Mouse (Mus musculus) kidney, embryonic 16.5 days (tissue): Measurements from ENCODE around the gene Nrxn3. TPM values are rescaled to one million over a fixed set of nuclear protein-coding genes. Genes with fewer than 3 reads are reported as not detected.

Source experiments
- ATAC-seq: fragments of 200-750 bp; cut with Nextera tagmentation; 2 replicates; pipeline ENCODE4 v1.8.0; 2017; ENCODE audit warnings: moderate TSS enrichment; ENCODE audit not compliant: low FRiP score, low TSS enrichment
- H3K27ac ChIP-seq: fragments of 300-500 bp; sonication (generic); 2 replicates; pipeline ENCODE4 v1.5.1; 2014; ENCODE audit warnings: low read length
- H3K27me3 ChIP-seq: fragments of 300-500 bp; sonication (generic); 2 replicates; pipeline ENCODE4 v1.6.1; 2014; ENCODE audit warnings: low read length, control low read depth, mixed read lengths; ENCODE audit not compliant: insufficient read depth
- H3K36me3 ChIP-seq: fragments of 300-500 bp; sonication (generic); 2 replicates; pipeline ENCODE4 v1.6.1; 2014; ENCODE audit warnings: low read length, control low read depth, mixed read lengths; ENCODE audit not compliant: insufficient read depth
- H3K4me1 ChIP-seq: fragments of 300-500 bp; sonication (generic); 2 replicates; pipeline ENCODE4 v1.6.1; 2014; ENCODE audit warnings: low read length, control low read depth, mixed read lengths; ENCODE audit not compliant: insufficient read depth
- H3K4me2 ChIP-seq: fragments of 300-500 bp; sonication (generic); replicated peaks from 2 replicates; pipeline ENCODE4 v1.6.1; 2014; ENCODE audit warnings: low read depth, low read length
- H3K4me3 ChIP-seq: fragments of 300-500 bp; sonication (generic); 2 replicates; pipeline ENCODE4 v1.5.1; 2014; ENCODE audit warnings: mild to moderate bottlenecking, low read length
- H3K9ac ChIP-seq: fragments of 300-500 bp; sonication (generic); replicated peaks from 2 replicates; pipeline ENCODE4 v1.6.1; 2014; ENCODE audit warnings: low read length
- H3K9me3 ChIP-seq: fragments of 300-500 bp; sonication (generic); 2 replicates; pipeline ENCODE4 v1.6.1; 2016; ENCODE audit warnings: low read length, control low read depth
- WGBS: fragments of 180-500 bp; shearing (Covaris S2); extraction: QIAGEN DNeasy Blood & Tissue Kit; methylation state at CpG from one replicate; pipeline ENCODE4 v1.1.7; 2014; 5-methylcytosine and 5-hydroxymethylcytosine counted together
- polyA plus RNA-seq: library from polyadenylated mRNA; unstranded; fragments of >200 nt; fragmentation: Nextera tagmentation; extraction: Ambion mirVana; gene quantifications from 2 replicates; pipeline ENCODE4 v1.2.1, GENCODE M21; 2015

Nrxn3 gene
- polyA plus RNA-seq, 1 experiment from 2014 or later = 5.1 TPM

DNA sequence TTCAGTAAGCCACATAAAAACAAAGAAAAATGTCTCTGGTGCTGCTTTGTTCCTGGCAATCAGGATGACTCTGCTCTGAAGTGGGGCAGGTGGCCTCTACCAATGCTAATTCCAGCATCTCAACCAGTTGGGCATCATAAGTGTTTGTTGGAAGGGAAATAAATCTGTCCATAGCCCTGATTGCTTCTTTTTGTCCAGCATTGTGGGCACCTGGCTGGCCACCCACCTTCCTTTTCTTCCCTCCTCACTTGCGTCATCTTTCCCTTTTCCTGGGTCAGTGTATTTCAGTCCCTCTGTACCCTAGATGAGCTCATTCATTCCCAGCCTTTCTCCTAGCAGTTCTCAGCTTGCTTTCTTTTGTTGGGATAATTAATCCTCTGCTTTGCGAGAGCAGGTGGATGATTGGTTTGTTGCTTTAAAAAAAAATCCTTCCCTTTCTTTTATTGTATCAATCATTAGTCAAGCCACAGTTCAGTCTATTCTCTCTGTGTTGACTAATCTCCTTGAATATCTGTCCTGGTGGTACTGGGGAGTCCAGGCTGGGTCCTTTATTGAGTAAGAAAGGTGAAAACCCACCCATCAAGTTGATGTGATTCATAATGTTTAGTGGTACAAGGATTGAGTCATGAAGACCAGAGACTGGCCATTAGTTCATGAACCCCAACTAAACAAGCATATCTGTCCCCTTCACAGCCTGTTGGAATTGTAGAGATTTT is 719.8 kb downstream of the Nrxn3 start:
- H3K4me3 ChIP-seq = no peak overlapping the region
- H3K36me3 ChIP-seq = no peaks in the 10 kb centered on the region
- no peaks in the 10 kb centered on the region for H3K27me3 ChIP-seq
- H3K27ac ChIP-seq = no peak overlapping the region
- H3K9ac ChIP-seq = no peak overlapping the region
- no peaks in the 10 kb centered on the region for H3K4me1 ChIP-seq
- ATAC-seq = no peak
- H3K4me2 ChIP-seq = no peak overlapping the region
- 59% methylated on average over 2 of the region's 2 CpGs for WGBS
- no peaks in the 10 kb centered on the region for H3K9me3 ChIP-seq

DNA sequence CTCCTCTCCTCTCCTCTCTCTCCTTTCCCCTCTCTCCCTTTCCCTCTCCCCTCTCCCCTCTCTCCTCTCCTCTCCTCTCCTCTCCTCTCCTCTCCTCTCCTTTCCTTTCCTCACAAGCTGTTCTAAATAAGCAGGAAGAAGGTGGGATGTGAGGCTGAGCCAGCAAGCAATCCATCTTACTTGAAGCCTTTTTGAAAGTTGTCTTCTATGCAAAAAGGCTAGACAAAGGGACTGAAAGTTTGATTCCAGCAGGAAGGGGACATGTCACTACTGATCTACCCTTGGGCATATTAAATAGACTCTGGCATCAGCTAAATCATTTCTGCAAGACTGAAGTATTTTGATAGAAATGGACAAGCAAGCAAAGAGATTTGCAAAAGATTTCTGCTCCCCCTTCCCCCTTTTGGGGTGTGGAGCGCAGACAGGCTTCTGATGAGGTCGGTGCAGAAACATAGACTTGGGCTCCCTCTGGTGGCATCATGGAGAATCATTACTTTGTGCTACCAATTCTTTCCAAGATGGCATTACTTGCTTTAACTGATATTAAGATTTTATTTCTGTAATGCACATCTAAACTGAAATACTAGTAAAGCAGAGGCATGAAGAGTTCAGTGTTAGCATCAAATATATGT is 728.1 kb downstream of the Nrxn3 start:
- ATAC-seq = peak; percentile 49; the same call in 1 of the 2 replicates
- 0% methylated on average over 2 of the region's 2 CpGs for WGBS
- no peaks in the 10 kb centered on the region for H3K4me1 ChIP-seq

DNA sequence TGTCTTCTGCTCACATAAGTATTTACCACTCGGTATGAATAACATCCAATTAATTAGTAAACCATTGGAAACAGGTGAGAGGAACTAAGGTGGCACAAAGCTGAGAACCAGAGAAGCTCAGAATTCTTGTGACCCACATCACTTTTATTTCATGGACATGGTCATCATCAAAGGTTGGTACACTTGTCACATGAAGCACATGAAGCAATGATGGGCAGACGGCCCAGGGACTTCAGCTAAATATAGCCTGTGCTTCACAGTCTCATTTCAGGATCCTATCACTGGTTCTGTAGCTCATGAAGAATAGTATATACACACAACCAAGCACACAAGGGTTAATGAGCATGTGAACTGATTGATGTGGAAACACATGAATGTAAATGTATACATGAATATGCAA is 747.5 kb downstream of the Nrxn3 start:
- no peaks in the 10 kb centered on the region for H3K27me3 ChIP-seq
- no peak overlapping the region for H3K4me2 ChIP-seq
- H3K9me3 ChIP-seq = no peaks in the 10 kb centered on the region
- 79% methylated on average over 2 of the region's 2 CpGs for WGBS
- H3K36me3 ChIP-seq = no peaks in the 10 kb centered on the region
- no peak overlapping the region for H3K9ac ChIP-seq
- no peak overlapping the region for H3K27ac ChIP-seq
- H3K4me3 ChIP-seq = no peak overlapping the region
- ATAC-seq = no peak
- H3K4me1 ChIP-seq = no peaks in the 10 kb centered on the region

More for the DNA sequence above, 728.1 kb downstream of the Nrxn3 start:
- H3K27ac ChIP-seq = no peak overlapping the region
- no peak overlapping the region for H3K4me2 ChIP-seq
- H3K4me3 ChIP-seq = no peak overlapping the region
- H3K9ac ChIP-seq = no peak overlapping the region
- H3K9me3 ChIP-seq = no peaks in the 10 kb centered on the region
- H3K36me3 ChIP-seq = no peaks in the 10 kb centered on the region
- H3K27me3 ChIP-seq = no peaks in the 10 kb centered on the region

DNA sequence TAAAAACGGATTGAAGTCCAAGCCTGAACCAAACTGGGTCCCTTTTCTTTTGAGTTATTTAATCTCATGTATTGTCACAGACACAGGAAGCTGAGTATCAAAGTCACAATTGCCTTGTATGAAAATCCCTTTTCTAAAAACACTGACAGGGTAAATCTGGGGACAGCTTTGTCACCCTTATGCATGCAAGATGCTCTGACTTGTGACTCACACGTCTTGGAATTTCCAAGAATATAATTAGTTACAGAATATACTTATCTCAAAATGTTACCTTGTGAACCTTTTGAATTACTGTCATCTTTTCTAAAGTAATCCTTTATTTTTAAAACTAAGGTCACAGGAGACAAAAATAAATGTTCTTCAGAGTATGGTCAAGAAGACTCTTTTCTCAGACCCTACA is 748.6 kb downstream of the Nrxn3 start:
- WGBS = 44% methylated on average over 2 of the region's 2 CpGs
- H3K36me3 ChIP-seq = no peaks in the 10 kb centered on the region
- no peak for ATAC-seq
- H3K4me3 ChIP-seq = no peak overlapping the region
- H3K4me1 ChIP-seq = no peaks in the 10 kb centered on the region
- no peaks in the 10 kb centered on the region for H3K27me3 ChIP-seq
- H3K4me2 ChIP-seq = no peak overlapping the region
- no peak overlapping the region for H3K27ac ChIP-seq
- no peak overlapping the region for H3K9ac ChIP-seq
- H3K9me3 ChIP-seq = no peaks in the 10 kb centered on the region

DNA sequence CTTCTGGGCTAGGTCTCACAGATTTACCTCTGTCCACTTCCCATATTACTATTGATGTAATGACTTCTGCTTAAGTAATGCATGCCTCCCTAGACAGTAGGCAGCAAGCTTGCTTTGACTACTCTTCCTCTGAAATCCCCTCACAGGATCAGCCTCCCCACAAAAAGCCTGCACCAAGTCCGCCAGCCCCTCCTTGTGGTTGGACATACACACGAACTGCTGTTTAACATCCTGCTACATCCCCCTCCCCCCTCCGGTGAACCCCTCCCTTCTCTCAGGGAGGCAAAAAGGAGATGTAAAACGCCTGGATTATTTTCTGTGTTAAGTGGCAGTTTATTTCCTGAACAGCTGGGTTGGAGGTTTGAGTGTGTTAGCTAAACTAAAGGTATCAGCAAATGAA is 749.2 kb downstream of the Nrxn3 start:
- ATAC-seq = no peak

DNA sequence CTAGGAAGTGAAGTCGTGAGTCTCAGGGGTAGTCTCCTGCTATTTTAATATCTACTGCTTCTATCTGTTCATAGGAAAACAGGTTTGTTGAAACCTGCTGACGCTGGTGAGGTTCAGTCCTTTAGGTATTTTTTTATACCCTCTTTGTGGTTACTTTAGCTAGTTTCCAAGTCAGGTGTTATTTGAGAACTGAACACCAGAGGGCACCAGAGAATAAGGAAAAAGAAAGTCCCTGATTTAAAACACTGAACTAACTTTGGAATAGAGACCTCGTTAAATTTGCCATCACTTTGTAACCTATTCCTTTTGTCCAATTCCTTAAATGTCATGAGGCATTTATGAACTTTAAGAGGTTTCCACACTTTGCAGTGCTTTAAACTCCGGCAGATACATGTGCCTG is 756.4 kb downstream of the Nrxn3 start:
- 20% methylated on average over 4 of the region's 4 CpGs for WGBS
- ATAC-seq = no peak

More for the DNA sequence above, 749.2 kb downstream of the Nrxn3 start:
- Histone ChIP-seq H3K27me3 (no peaks in the 10 kb centered on the region), H3K4me1 (no peaks in the 10 kb centered on the region), H3K4me3 (no peak overlapping the region), H3K9ac (no peak overlapping the region), H3K9me3 (no peaks in the 10 kb centered on the region), H3K36me3 (no peaks in the 10 kb centered on the region), H3K4me2 (no peak overlapping the region), H3K27ac (no peak overlapping the region)
- 47% methylated on average over 4 of the region's 4 CpGs for WGBS

DNA sequence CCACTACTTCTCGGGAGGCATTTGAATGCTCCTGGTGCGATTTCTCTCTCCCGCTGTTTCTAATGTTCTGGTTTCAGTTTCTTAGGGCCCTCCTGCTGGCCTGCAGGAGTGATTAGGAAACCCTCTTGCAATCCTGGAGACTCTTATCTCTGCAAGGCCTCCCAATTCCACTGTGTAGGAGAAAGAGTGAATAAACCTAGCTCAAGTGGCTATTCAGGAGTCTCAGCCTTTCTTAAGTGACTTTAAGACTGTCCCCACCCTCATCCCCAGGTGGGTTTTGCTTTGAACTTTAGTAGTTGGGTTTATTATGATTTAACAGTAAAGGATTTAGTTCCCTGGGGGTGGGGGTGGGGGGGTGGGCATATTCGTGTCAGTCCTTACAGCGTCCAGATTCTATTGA is 759.5 kb downstream of the Nrxn3 start:
- no peak for ATAC-seq
- no peak overlapping the region for H3K4me2 ChIP-seq
- H3K27ac ChIP-seq = no peak overlapping the region
- H3K9ac ChIP-seq = no peak overlapping the region
- no peaks in the 10 kb centered on the region for H3K4me1 ChIP-seq
- 33% methylated on average over 5 of the region's 5 CpGs for WGBS
- no peaks in the 10 kb centered on the region for H3K9me3 ChIP-seq
- H3K36me3 ChIP-seq = no peaks in the 10 kb centered on the region
- no peak overlapping the region for H3K4me3 ChIP-seq
- no peaks in the 10 kb centered on the region for H3K27me3 ChIP-seq

More for the DNA sequence above, 756.4 kb downstream of the Nrxn3 start:
- Histone ChIP-seq H3K9me3 (no peaks in the 10 kb centered on the region), H3K9ac (no peak overlapping the region), H3K4me1 (no peaks in the 10 kb centered on the region), H3K36me3 (no peaks in the 10 kb centered on the region), H3K4me2 (no peak overlapping the region), H3K27ac (no peak overlapping the region), H3K4me3 (no peak overlapping the region), H3K27me3 (no peaks in the 10 kb centered on the region)

DNA sequence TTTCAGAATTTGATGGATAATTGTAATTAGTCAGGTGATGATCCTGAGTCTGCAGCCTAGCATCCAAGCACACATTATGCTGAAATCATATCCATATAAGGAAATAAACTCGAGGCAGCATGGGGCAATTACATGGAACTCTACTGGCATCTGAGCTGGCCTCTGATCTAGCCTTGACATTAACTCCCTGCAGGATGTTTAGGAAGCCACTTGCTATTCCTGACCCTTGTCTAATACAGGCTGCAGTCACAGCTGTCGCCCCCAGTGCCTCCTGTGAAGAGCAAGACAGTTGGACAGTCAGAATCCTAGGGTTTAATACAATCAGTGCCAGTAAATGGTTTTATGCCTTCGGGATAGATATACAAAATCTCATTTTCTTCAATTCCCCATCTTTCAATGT is 781.4 kb downstream of the Nrxn3 start:
- no peak overlapping the region for H3K27ac ChIP-seq
- no peak overlapping the region for H3K4me3 ChIP-seq
- no peaks in the 10 kb centered on the region for H3K36me3 ChIP-seq
- H3K4me2 ChIP-seq = no peak overlapping the region
- ATAC-seq = no peak
- no peaks in the 10 kb centered on the region for H3K9me3 ChIP-seq
- H3K4me1 ChIP-seq = no peaks in the 10 kb centered on the region
- WGBS = 48% methylated on average over 3 of the region's 3 CpGs
- H3K9ac ChIP-seq = no peak overlapping the region
- no peaks in the 10 kb centered on the region for H3K27me3 ChIP-seq

DNA sequence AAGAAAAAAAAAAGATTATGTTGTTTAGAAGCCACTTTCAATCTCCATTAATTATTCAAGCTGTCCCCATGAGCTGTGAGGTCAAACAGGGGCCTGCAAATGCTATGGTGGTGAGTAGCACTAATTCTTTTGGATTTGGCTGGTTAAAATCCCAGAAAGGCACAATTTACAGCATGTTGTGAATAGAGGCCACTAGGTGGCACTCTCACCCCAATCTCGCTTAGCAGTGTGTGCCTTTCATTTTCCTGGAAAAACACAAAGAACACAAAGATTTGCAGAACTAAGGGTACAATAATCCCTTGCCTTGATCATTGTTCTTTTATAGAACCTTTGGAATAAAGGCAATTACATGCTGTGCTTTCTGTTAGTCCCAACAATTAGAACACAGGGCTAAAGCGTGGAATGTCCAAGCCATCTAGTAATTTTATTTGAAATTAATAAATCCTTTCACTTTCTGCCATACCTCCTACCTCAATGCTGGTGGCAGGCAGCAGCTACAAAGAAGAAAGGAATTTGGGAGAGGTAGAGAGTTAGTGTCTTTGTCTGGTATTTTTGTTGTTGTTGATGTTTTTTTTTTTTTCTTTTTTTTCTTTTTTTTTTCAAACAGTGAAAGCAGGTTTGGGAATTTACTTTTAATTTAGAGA is 782.6 kb downstream of the Nrxn3 start:
- no peak overlapping the region for H3K9ac ChIP-seq
- H3K9me3 ChIP-seq = no peaks in the 10 kb centered on the region
- no peaks in the 10 kb centered on the region for H3K27me3 ChIP-seq
- no peak for ATAC-seq
- no peak overlapping the region for H3K4me3 ChIP-seq
- H3K4me1 ChIP-seq = no peaks in the 10 kb centered on the region
- H3K4me2 ChIP-seq = no peak overlapping the region
- WGBS = 43% methylated on average over 2 of the region's 2 CpGs
- no peak overlapping the region for H3K27ac ChIP-seq
- no peaks in the 10 kb centered on the region for H3K36me3 ChIP-seq

DNA sequence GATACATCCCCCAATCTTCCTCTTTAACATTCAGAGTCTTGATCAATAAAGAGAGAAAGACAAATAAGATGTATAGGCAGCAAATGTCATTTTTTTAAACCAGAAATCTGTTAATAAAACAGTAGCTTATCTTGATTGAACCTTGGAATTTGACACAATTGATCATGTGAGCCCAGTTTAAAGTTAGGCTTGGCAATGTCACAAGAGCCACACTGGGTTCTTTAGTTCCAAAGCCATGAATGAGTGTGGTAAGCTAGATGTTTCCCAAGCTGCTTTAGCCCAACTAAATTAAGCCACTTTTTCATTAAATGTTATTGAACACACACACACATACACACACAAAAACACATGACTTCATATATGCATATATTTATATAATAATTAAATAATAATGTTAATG is 786.3 kb downstream of the Nrxn3 start:
- Histone ChIP-seq H3K36me3 (no peaks in the 10 kb centered on the region), H3K4me2 (no peak overlapping the region), H3K9ac (no peak overlapping the region), H3K4me1 (no peaks in the 10 kb centered on the region), H3K27me3 (no peaks in the 10 kb centered on the region), H3K4me3 (no peak overlapping the region), H3K9me3 (no peaks in the 10 kb centered on the region), H3K27ac (no peak overlapping the region)
- ATAC-seq = no peak
